Mouse (Mus musculus): ENCODE measurements around the gene Gm45717. TPM values are rescaled to one million over a fixed set of nuclear protein-coding genes. Genes with fewer than 3 reads are reported as not detected.

Gene Gm45717
- not detected in 2 replicates for polyA plus RNA-seq (2012; rRNA removed)
- not detected in 2 replicates for polyA plus RNA-seq (2014; fragmentation: Nextera tagmentation; extraction: Ambion mirVana)

DNA sequence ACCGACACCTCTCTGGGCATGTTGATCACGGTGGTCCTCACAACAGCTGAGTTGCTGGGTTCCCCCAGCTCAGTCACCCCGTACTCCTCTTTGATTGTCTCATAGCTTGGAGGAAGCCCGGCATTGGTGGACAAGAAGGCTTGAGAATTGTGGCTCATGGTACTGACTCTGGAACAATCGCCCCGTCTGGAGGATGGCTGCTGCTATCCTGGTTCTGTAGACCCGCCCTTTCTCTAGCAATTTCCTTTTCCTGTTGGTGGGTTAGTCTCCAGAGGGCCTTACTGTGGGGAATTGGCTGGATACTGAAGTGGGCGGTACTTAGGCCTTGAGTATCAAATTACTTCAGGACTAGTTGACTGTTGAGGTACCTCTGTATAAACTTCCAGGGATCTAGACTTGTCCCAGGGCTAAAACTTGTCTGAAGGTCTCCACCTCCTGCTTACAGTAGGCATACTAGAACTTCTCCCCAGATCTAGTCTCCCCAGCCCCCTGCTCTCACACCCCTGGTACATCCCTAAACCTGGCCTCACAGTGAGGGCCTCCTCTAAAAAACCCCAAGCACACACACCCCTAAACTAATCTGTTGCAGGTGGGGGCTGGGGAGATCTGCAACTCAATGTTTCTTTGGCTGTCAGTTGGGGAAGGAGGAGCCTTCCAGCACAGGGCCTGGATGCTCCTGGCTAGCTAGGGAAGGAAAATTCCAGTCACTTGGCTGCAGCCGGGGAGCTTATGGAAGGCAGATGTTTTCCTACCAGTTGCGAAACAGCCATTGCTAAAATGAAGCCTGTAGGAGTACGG lies at the start of gene Gm45717, which contains the start of gene Ifitm2:
Gm45717 (minus strand) TSS at position 180 of the 798 bp plus-strand sequence.
Ifitm2 (minus strand) TSS at position 230 of the 798 bp plus-strand sequence.
- H3K27ac ChIP-seq: peak within 1 kb of the TSS; percentile 22
- peak; percentile 44 to 50 (median 48) for DNase-seq (ENCODE audit: low read depth in 3 of 3, low spot score in 3 of 3)
- H3K27me3 ChIP-seq (ENCODE audit: control insufficient read depth, insufficient read depth, low read length): no peaks in the 10 kb centered on the region
- H3K4me1 ChIP-seq (replicated peaks; ENCODE audit: control insufficient read depth in 2 of 2, insufficient read depth in 2 of 2, low read length in 1 of 2): peaks cover 3 to 16% of the 10 kb centered on the region in 2 experiments; a peak in 3 of 4 replicates
- no peaks in the 10 kb centered on the region for H3K36me3 ChIP-seq (replicated peaks; ENCODE audit: control insufficient read depth, insufficient read depth, low read depth)
- peak within 1 kb of the TSS; percentile 63 for H3K4me2 ChIP-seq (ENCODE audit: low read depth)
- WGBS (ENCODE audit: insufficient replicate concordance): 15% methylated on average over 11 of the region's 11 CpGs
- TF ChIP-seq CTCF (IDR thresholded peaks at IDR 0.05; ENCODE audit: low read depth): no peak
- TF ChIP-seq EP300 (IDR thresholded peaks at IDR 0.05; ENCODE audit: low read depth): no peak
- no peaks in the 10 kb centered on the region for H3K9me3 ChIP-seq (ENCODE audit: control insufficient read depth, low read length)
- peak within 1 kb of the TSS; percentile 51 to 86 for H3K4me3 ChIP-seq (ENCODE audit: insufficient read depth in 1 of 2, low read depth in 2 of 2, low read length in 2 of 2)
- no peak within 1 kb of the TSS; the same call in none of the 2 replicates for H3K9ac ChIP-seq (replicated peaks)
- peak; percentile 71 for ATAC-seq (ENCODE audit: insufficient read depth)

DNA sequence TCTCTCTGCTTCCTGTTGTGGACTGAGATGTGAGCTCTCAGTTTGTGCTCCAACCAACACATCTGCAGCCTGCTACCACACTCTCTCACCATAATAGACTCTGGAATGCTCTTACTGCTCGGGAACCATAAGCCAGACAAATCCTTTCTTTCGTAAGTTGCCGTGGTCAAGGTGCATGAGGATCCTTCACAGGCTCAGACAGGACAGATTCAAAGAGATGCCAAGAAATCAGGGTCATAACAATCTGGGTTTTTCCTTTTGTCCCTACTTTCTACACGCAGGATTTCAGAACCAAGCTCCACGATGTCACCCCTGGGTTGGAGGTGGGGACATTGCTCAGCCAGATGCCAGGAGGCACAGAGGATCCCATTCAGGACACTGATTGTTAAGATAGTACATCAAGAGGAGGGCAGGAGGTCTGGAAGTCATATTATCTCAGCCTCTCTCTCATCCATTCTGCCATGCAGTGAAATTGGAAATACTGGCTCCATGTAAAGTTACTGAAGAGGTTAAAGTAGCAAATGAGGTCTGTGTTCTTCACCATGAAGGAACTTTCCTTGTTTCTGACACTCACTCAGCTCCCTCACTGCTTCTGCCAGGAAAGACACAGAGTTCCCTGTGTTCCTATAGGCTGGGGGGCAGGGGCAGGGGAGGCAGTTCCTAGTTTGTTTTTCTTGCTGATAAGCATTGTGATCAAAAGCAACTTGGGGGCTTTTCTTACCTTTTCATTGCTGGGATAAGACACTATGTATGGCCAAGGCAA lies 47.7 kb upstream of the Gm45717 start:
- ATAC-seq (ENCODE audit: insufficient read depth): no peak
- no peak overlapping the region for H3K4me3 ChIP-seq (ENCODE audit: insufficient read depth in 1 of 2, low read depth in 2 of 2, low read length in 2 of 2)
- no peaks in the 10 kb centered on the region for H3K9me3 ChIP-seq (ENCODE audit: control insufficient read depth, low read length)
- 61% methylated on average over 5 of the region's 5 CpGs for WGBS (ENCODE audit: insufficient replicate concordance)
- no peaks in the 10 kb centered on the region for H3K36me3 ChIP-seq (replicated peaks; ENCODE audit: control insufficient read depth, insufficient read depth, low read depth)
- no peak overlapping the region for H3K4me2 ChIP-seq (ENCODE audit: low read depth)
- DNase-seq (ENCODE audit: low read depth in 3 of 3, low spot score in 3 of 3): no peak
- no peak overlapping the region for H3K9ac ChIP-seq (replicated peaks)
- no peak overlapping the region for H3K27ac ChIP-seq
- H3K27me3 ChIP-seq (ENCODE audit: control insufficient read depth, insufficient read depth, low read length): no peaks in the 10 kb centered on the region; the same call in 1 of the 2 replicates
- H3K4me1 ChIP-seq (replicated peaks; ENCODE audit: control insufficient read depth in 2 of 2, insufficient read depth in 2 of 2, low read length in 1 of 2): peaks cover 0 to 1% of the 10 kb centered on the region in 2 experiments; a peak in 1 of 4 replicates
- TF ChIP-seq EP300 (IDR thresholded peaks at IDR 0.05; ENCODE audit: low read depth) (no peak), CTCF (IDR thresholded peaks at IDR 0.05; ENCODE audit: low read depth) (no peak)

DNA sequence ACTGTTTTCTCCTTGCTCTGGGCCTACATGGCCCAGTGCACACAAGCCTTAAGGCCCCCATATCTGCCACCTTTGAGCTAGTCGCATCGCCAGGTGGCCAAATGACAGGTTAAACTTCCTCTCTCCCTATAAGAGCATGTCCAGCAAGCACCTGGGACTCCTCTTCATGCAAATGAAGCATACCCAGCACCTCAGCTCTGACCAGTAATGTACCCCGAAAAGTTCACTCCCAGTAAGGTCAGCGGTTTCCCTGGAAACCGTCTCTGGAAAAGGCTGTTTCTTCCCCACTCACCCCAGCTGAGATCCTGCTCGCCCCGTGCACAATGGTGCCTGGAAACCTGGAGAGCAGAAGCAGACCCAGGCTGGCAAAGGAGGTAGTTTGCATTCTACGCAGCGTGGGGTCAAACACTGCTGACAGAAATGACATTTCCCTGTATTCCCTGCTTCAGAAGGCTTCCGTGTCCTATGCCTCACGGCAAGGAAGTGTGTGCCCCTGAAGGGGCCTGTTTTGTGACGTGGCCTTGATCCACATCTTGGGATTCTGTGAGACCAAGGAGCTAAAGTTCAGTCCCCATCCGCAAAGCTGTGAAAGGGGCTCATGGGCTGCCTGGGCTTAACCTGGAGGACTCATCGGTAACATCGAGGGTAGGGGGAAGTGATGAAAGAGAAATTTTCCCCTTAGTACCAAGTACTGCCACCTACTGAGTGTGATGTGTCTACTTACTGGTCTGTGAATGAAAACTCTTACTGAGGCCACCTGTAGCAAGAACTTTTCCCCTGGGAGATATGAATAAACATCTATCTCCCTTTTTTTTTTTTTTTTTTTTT lies 45.4 kb upstream of the Gm45717 start:
- ATAC-seq (ENCODE audit: insufficient read depth) (no peak), DNase-seq (ENCODE audit: low read depth in 3 of 3, low spot score in 3 of 3) (no peak)
- Histone ChIP-seq H3K27me3 (ENCODE audit: control insufficient read depth, insufficient read depth, low read length) (no peaks in the 10 kb centered on the region), H3K4me3 (ENCODE audit: insufficient read depth in 1 of 2, low read depth in 2 of 2, low read length in 2 of 2) (no peak overlapping the region), H3K9ac (replicated peaks) (no peak overlapping the region), H3K9me3 (ENCODE audit: control insufficient read depth, low read length) (no peaks in the 10 kb centered on the region), H3K4me1 (replicated peaks; ENCODE audit: control insufficient read depth in 2 of 2, insufficient read depth in 2 of 2, low read length in 1 of 2) (0 out of 4 replicates have a peak, but pooled peaks cover 0 to 1% of the 10 kb centered on the region in 2 experiments), H3K27ac (no peak overlapping the region), H3K36me3 (replicated peaks; ENCODE audit: control insufficient read depth, insufficient read depth, low read depth) (no peaks in the 10 kb centered on the region), H3K4me2 (ENCODE audit: low read depth) (no peak overlapping the region)
- WGBS (ENCODE audit: insufficient replicate concordance): 67% methylated on average over 15 of the region's 15 CpGs
- TF ChIP-seq EP300 (IDR thresholded peaks at IDR 0.05; ENCODE audit: low read depth) (no peak), CTCF (IDR thresholded peaks at IDR 0.05; ENCODE audit: low read depth) (no peak)

DNA sequence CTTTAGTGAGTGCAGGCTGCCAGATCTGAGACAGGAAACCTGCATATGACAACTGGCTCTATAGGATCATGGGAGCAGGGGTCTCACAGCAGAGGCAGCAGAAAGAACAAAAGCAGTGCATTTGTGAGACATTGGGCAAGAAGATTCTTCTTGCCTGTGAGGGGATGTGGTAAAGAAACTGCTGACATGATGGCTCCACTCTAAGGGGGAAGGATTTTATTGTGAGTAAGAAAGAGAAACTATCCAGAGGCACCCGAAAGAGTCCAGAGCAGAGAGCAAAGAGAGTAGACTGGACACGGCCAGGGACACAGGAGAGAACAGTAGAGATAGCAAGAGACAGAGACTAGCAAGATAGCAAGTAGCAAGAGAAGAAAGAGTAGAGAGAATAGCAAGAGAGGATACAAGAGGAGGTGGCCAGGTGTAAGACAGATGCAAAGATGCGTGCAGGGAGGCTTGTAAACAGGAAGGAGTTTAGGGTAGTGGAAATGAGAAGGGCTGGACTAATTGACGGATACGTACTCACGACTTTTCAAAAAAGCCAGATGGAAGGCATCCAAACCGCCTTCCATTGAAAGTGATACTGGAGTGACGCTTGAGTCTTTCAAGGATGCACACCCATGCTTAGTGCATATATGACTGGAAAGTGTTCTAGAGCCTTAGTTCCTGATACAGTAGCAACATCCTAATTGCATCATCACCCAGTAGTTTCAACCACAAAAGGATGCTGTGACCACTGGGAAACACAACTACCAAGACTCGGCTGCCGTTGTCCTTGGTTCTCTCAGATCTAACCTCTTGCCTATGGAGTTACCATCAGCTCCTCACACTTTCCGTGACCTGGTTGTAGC lies 43.3 kb upstream of the Gm45717 start:
- Histone ChIP-seq H3K4me3 (ENCODE audit: insufficient read depth in 1 of 2, low read depth in 2 of 2, low read length in 2 of 2) (no peak overlapping the region), H3K36me3 (replicated peaks; ENCODE audit: control insufficient read depth, insufficient read depth, low read depth) (no peaks in the 10 kb centered on the region), H3K4me1 (replicated peaks; ENCODE audit: control insufficient read depth in 2 of 2, insufficient read depth in 2 of 2, low read length in 1 of 2) (0 out of 4 replicates have a peak, but pooled peaks cover 0 to 1% of the 10 kb centered on the region in 2 experiments), H3K27me3 (ENCODE audit: control insufficient read depth, insufficient read depth, low read length) (no peaks in the 10 kb centered on the region), H3K9me3 (ENCODE audit: control insufficient read depth, low read length) (no peaks in the 10 kb centered on the region), H3K9ac (replicated peaks) (no peak overlapping the region), H3K27ac (no peak overlapping the region), H3K4me2 (ENCODE audit: low read depth) (no peak overlapping the region)
- no peak for ATAC-seq (ENCODE audit: insufficient read depth)
- no peak for DNase-seq (ENCODE audit: low read depth in 3 of 3, low spot score in 3 of 3)
- TF ChIP-seq CTCF (IDR thresholded peaks at IDR 0.05; ENCODE audit: low read depth) (no peak), EP300 (IDR thresholded peaks at IDR 0.05; ENCODE audit: low read depth) (no peak)
- 49% methylated on average over 11 of the region's 11 CpGs for WGBS (ENCODE audit: insufficient replicate concordance)

Data from liver, embryonic 14.5 days (tissue).